Mouse (Mus musculus): ENCODE data around the gene Nop14.

The Nop14 gene

GRCm38 (mm10) chr5:34659686-34660590 is at the start of gene Nop14, which contains the start of gene Grk4:
Gene Nop14 (minus strand): TSS chr5:34660148.
Gene Grk4 (plus strand): TSS chr5:34660379.
- peak; percentile 98 to 99 for DNase-seq (ENCODE audit: low spot score in 2 of 2)

- DNase-seq (ENCODE audit: low spot score in 2 of 2), result no peak
These were observed 48.5 kb upstream of the Nop14 start for GRCm38 (mm10) chr5:34708436-34708835.

- no peak for DNase-seq (ENCODE audit: low spot score in 2 of 2)
These were observed 35.6 kb upstream of the Nop14 start for GRCm38 (mm10) chr5:34695521-34695920.

GRCm38 (mm10) chr5:34692782-34693181 is 32.8 kb upstream of the Nop14 start:
- DNase-seq (ENCODE audit: low spot score in 2 of 2), result no peak

GRCm38 (mm10) chr5:34689868-34690267 is 29.9 kb upstream of the Nop14 start:
- no peak for DNase-seq (ENCODE audit: low spot score in 2 of 2)

GRCm38 (mm10) chr5:34670280-34670679 is 10.3 kb upstream of the Nop14 start:
- DNase-seq (ENCODE audit: low spot score in 2 of 2), result no peak

GRCm38 (mm10) chr5:34669493-34669892 is 9.5 kb upstream of the Nop14 start:
- no peak for DNase-seq (ENCODE audit: low spot score in 2 of 2)

- DNase-seq (ENCODE audit: low spot score in 2 of 2), result no peak
These were observed 3.3 kb upstream of the Nop14 start for GRCm38 (mm10) chr5:34663231-34663630.

- DNase-seq (ENCODE audit: low spot score in 2 of 2), result no peak
These were observed 2.0 kb upstream of the Nop14 start for GRCm38 (mm10) chr5:34661909-34662308.

- DNase-seq (ENCODE audit: low spot score in 2 of 2), result no peak
These were observed 713 bp upstream of the Nop14 start for GRCm38 (mm10) chr5:34660591-34661130.

GRCm38 (mm10) chr5:34657556-34657955 is 2.4 kb downstream of the Nop14 start:
- DNase-seq (ENCODE audit: low spot score in 2 of 2), result no peak

- no peak for DNase-seq (ENCODE audit: low spot score in 2 of 2)
These were observed 5.1 kb downstream of the Nop14 start for GRCm38 (mm10) chr5:34654881-34655280.

- no peak for DNase-seq (ENCODE audit: low spot score in 2 of 2)
These were observed 7.0 kb downstream of the Nop14 start for GRCm38 (mm10) chr5:34652961-34653360.

- DNase-seq (ENCODE audit: low spot score in 2 of 2), result no peak
These were observed 12.4 kb downstream of the Nop14 start for GRCm38 (mm10) chr5:34647581-34647980.

GRCm38 (mm10) chr5:34642932-34643331 is 17.0 kb downstream of the Nop14 start:
- DNase-seq (ENCODE audit: low spot score in 2 of 2), result no peak

GRCm38 (mm10) chr5:34641991-34642390 is 18.0 kb downstream of the Nop14 start:
- no peak for DNase-seq (ENCODE audit: low spot score in 2 of 2)

- DNase-seq (ENCODE audit: low spot score in 2 of 2), result no peak
These were observed 22.3 kb downstream of the Nop14 start for GRCm38 (mm10) chr5:34637591-34638156.

- DNase-seq (ENCODE audit: low spot score in 2 of 2), result peak; percentile 78 to 82
These were observed 23.3 kb downstream of the Nop14 start, which contains the start of gene Mfsd10 for GRCm38 (mm10) chr5:34636481-34637287. Gene Mfsd10 (minus strand): TSS chr5:34637212.

GRCm38 (mm10) chr5:34635665-34636192 is 24.2 kb downstream of the Nop14 start:
- DNase-seq (ENCODE audit: low spot score in 2 of 2), result no peak

- DNase-seq (ENCODE audit: low spot score in 2 of 2), result no peak
These were observed 25.1 kb downstream of the Nop14 start for GRCm38 (mm10) chr5:34634746-34635400.

- no peak for DNase-seq (ENCODE audit: low spot score in 2 of 2)
These were observed 26.3 kb downstream of the Nop14 start for GRCm38 (mm10) chr5:34633641-34634040.

Data from urinary bladder, postnatal 4 days (tissue).